Mouse (Mus musculus) liver, adult 2 months (tissue): ENCODE data around the gene Prox2. TPM values are rescaled to one million over a fixed set of nuclear protein-coding genes. Genes with fewer than 3 reads are reported as not detected.
A peak's percentile ranks its signal among the peaks of the same experiment; 100 is the strongest.

Experiments used
- DNase-seq: peaks from one replicate; pipeline ENCODE4 v3.0.0-alpha.2; 2011; ENCODE audit warnings: low read depth, low spot score; ENCODE audit errors: extremely low read depth
- H3K27ac ChIP-seq: fragments of 200-500 bp; replicated peaks from 2 replicates; pipeline ENCODE4 v1.5.1; 2012; ENCODE audit warnings: low read depth, mild to moderate bottlenecking, control low read depth, inconsistent platforms, low read length; ENCODE audit not compliant: insufficient read depth
- H3K27me3 ChIP-seq: fragments of 200-500 bp; 2 replicates; pipeline ENCODE4 v1.6.1; 2012; ENCODE audit warnings: mild to moderate bottlenecking, moderate library complexity, low read length, inconsistent platforms; ENCODE audit not compliant: control insufficient read depth, insufficient read depth
- H3K36me3 ChIP-seq: fragments of 200-500 bp; 2 replicates; pipeline ENCODE4 v1.6.1; 2012; ENCODE audit warnings: low read length, inconsistent platforms; ENCODE audit not compliant: control insufficient read depth, insufficient read depth
- H3K4me1 ChIP-seq: fragments of 200-500 bp; 2 replicates; pipeline ENCODE4 v1.6.1; 2011; ENCODE audit warnings: low read length; ENCODE audit not compliant: control insufficient read depth, insufficient read depth
- H3K4me3 ChIP-seq: fragments of 200-500 bp; 2 replicates; pipeline ENCODE4 v1.5.1; 2011; ENCODE audit warnings: low read depth, mild to moderate bottlenecking, control low read depth, low read length, moderate library complexity; ENCODE audit not compliant: insufficient read depth
- H3K79me2 ChIP-seq: fragments of 200-500 bp; 2 replicates; pipeline ENCODE4 v1.6.1; 2012; ENCODE audit warnings: inconsistent platforms, mild to moderate bottlenecking, low read length, moderate library complexity; ENCODE audit not compliant: control insufficient read depth, insufficient read depth
- H3K9ac ChIP-seq: fragments of 200-500 bp; 2 replicates; pipeline ENCODE4 v1.6.1; 2012; ENCODE audit warnings: low read depth, mild to moderate bottlenecking, control low read depth, inconsistent platforms, low read length
- CTCF ChIP-seq: fragments of 200-500 bp; IDR thresholded peaks from 2 replicates; pipeline ENCODE4 v1.5.1; 2011; ENCODE audit warnings: low read depth, low read length, control low read depth
- POLR2A ChIP-seq: fragments of 200-500 bp; IDR thresholded peaks from 2 replicates; pipeline ENCODE4 v1.6.1; 2011; ENCODE audit warnings: low read length, control low read depth; ENCODE audit not compliant: insufficient read depth; ENCODE audit errors: extremely low read depth
- WGBS: fragments of 180-500 bp; shearing (Covaris S2); methylation state at CpG from one replicate; pipeline ENCODE4 v1.1.7; 2018; 5-methylcytosine and 5-hydroxymethylcytosine counted together
- polyA plus RNA-seq: library from polyadenylated mRNA; depleted of rRNA; stranded (reverse); fragments of >200 nt; gene quantifications from 2 replicates; pipeline ENCODE4 v1.2.3, GENCODE M21; 2012
- total RNA-seq: library from RNA; depleted of rRNA; stranded (reverse); fragments of >200 nt; gene quantifications from 2 replicates; pipeline ENCODE4 v1.2.3, GENCODE M21; 2014

Prox2 gene
- total and polyA plus RNA-seq, 2 experiments, result 1.5 to 1.8 TPM

- peak; percentile 83 for DNase-seq
- Histone ChIP-seq H3K27me3 (no peaks in the 10 kb centered on the region), H3K79me2 (peaks cover 23% of the 10 kb centered on the region; the same call in 1 of the 2 replicates), H3K9ac (peak overlapping the region; percentile 29; the same call in 1 of the 2 replicates), H3K4me1 (peaks cover 21% of the 10 kb centered on the region), H3K36me3 (peaks cover 15% of the 10 kb centered on the region), H3K4me3 (0 out of 2 replicates have a peak overlapping the region, but pooled peaks have one; percentile 6), H3K27ac (peak overlapping the region; percentile 69)
- TF ChIP-seq CTCF (no peak), POLR2A (no peak)
- 29% methylated on average over 7 of the region's 7 CpGs for WGBS
These were observed 2.1 kb upstream of the Prox2 start for GRCm38 (mm10) chr12:85112550-85113251.

GRCm38 (mm10) chr12:85110011-85110697, 405 bp downstream of the Prox2 start:
- Histone ChIP-seq H3K27me3 (no peaks in the 10 kb centered on the region), H3K4me1 (peaks cover 21% of the 10 kb centered on the region), H3K36me3 (peaks cover 5% of the 10 kb centered on the region), H3K27ac (peak overlapping the region; percentile 71), H3K4me3 (peak overlapping the region; percentile 85), H3K9ac (peak overlapping the region; percentile 99), H3K79me2 (peaks cover 18% of the 10 kb centered on the region; the same call in 1 of the 2 replicates)
- 12% methylated on average over 18 of the region's 18 CpGs for WGBS
- TF ChIP-seq CTCF (no peak), POLR2A (no peak)
- DNase-seq, result peak; percentile 42

- H3K4me3 ChIP-seq, result no peak overlapping the region
- no peak for DNase-seq
- peaks cover 18% of the 10 kb centered on the region; the same call in 1 of the 2 replicates for H3K79me2 ChIP-seq
- 92% methylated on average over 4 of the region's 4 CpGs for WGBS
- H3K4me1 ChIP-seq, result peaks cover 23% of the 10 kb centered on the region
- no peak overlapping the region for H3K27ac ChIP-seq
- H3K9ac ChIP-seq, result no peak overlapping the region
- H3K27me3 ChIP-seq, result no peaks in the 10 kb centered on the region
- no peaks in the 10 kb centered on the region; the same call in 1 of the 2 replicates for H3K36me3 ChIP-seq
- TF ChIP-seq CTCF, result no peak
- TF ChIP-seq POLR2A, result no peak
These were observed 1.1 kb downstream of the Prox2 start for GRCm38 (mm10) chr12:85109426-85109825.

- Histone ChIP-seq H3K27me3 (no peaks in the 10 kb centered on the region), H3K9ac (no peak overlapping the region), H3K27ac (no peak overlapping the region), H3K4me1 (peaks cover 21% of the 10 kb centered on the region), H3K4me3 (no peak overlapping the region), H3K79me2 (peaks cover 18% of the 10 kb centered on the region; the same call in 1 of the 2 replicates), H3K36me3 (no peaks in the 10 kb centered on the region)
- WGBS, result 85% methylated on average over 3 of the region's 3 CpGs
- TF ChIP-seq POLR2A (no peak), CTCF (no peak)
- no peak for DNase-seq
These were observed 1.9 kb downstream of the Prox2 start for GRCm38 (mm10) chr12:85108643-85109042.

GRCm38 (mm10) chr12:85106292-85106691, 4.3 kb downstream of the Prox2 start:
- Histone ChIP-seq H3K4me3 (no peak overlapping the region), H3K9ac (no peak overlapping the region), H3K36me3 (no peaks in the 10 kb centered on the region), H3K27me3 (no peaks in the 10 kb centered on the region), H3K4me1 (peaks cover 6% of the 10 kb centered on the region; the same call in 1 of the 2 replicates), H3K27ac (no peak overlapping the region), H3K79me2 (peaks cover 5% of the 10 kb centered on the region; the same call in 1 of the 2 replicates)
- DNase-seq, result no peak
- TF ChIP-seq CTCF (no peak), POLR2A (no peak)
- whole genome bisulfite sequencing, result 80% methylated on average over 8 of the region's 8 CpGs
